14 mouse cellular contexts compared by ENCODE assay signal in the genomic region with DNA sequence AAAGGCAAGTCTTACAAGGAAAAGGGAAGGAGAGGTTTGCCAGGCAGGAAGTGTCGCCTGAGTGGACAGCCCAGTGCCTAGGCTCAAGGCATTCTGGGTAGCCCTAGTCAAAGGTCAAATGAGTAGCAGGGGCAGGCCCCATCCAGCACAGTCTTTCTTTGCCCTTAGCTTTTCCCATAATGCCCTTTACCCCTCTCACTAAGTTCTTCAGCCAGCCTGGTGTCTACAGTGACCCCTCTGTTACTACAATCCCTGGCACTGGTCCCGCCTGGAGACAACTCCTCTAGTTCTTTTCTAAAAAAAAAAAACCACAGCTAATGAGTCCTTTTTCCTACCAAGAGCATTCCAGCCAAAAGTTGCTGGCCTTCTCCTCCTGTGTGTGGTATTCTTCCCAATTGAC.
A peak's percentile ranks its signal among the peaks of the same experiment; 100 is the strongest.
DNase-seq lines count a peak whose midpoint lies in the region; ATAC-seq and TF ChIP-seq lines count a peak whose summit lies in the region.
"Had no signal": no experiment of that assay in that cellular context is flagged by ENCODE, and none has a peak within 500 bp of the region (broad histone marks: within the 10 kb centered on the region; RNA-seq: fewer than 3 reads in every experiment).

No protein-coding gene starts in this region.

- H3K4me2 ChIP-seq in hindbrain, postnatal 0 days (ENCODE audit: low read depth, low read length): no peak overlapping the region
- no peak overlapping the region for H3K4me2 ChIP-seq in hindbrain, embryonic 16.5 days (ENCODE audit: low read length)
- H3K4me2 ChIP-seq in liver, embryonic 12.5 days: no peak overlapping the region
- H3K4me2 ChIP-seq: limb, embryonic 13.5 days had no signal

- H3K36me3 ChIP-seq in hindbrain, postnatal 0 days (ENCODE audit: insufficient read depth, low read length): no peaks in the 10 kb centered on the region; the same call in 1 of the 2 replicates
- H3K36me3 ChIP-seq in hindbrain, embryonic 16.5 days (ENCODE audit: control insufficient read depth, insufficient read depth, low read length): no peaks in the 10 kb centered on the region
- no peaks in the 10 kb centered on the region for H3K36me3 ChIP-seq in liver, adult 2 months (ENCODE audit: control insufficient read depth, insufficient read depth, low read length)
- H3K36me3 ChIP-seq in liver, embryonic 12.5 days: no peaks in the 10 kb centered on the region
- H3K36me3 ChIP-seq: embryonic facial prominence, embryonic 10.5 days; limb, embryonic 13.5 days had no signal

- H3K79me2 ChIP-seq in liver, adult 2 months (ENCODE audit: control insufficient read depth, insufficient read depth, low read length): no peaks in the 10 kb centered on the region

- peaks cover 5% of the 10 kb centered on the region for H3K4me1 ChIP-seq in hindbrain, postnatal 0 days (ENCODE audit: insufficient read depth, low read length)
- peaks cover 6% of the 10 kb centered on the region; the same call in 1 of the 2 replicates for H3K4me1 ChIP-seq in hindbrain, embryonic 16.5 days (ENCODE audit: control insufficient read depth, insufficient read depth, low read depth, low read length)
- H3K4me1 ChIP-seq in liver, adult 2 months (ENCODE audit: control insufficient read depth, insufficient read depth, low read length): peaks cover 26% of the 10 kb centered on the region
- 0 out of 2 replicates have a peak, but pooled peaks cover 4% of the 10 kb centered on the region for H3K4me1 ChIP-seq in liver, embryonic 12.5 days

- WGBS in hindbrain, postnatal 0 days: 80% methylated on average over 2 of the region's 2 CpGs
- WGBS in hindbrain, embryonic 16.5 days: 84% methylated on average over 2 of the region's 2 CpGs
- 13% methylated on average over 2 of the region's 2 CpGs for WGBS in liver, adult 2 months
- WGBS in liver, embryonic 12.5 days (ENCODE audit: insufficient replicate concordance): 56% methylated on average over 2 of the region's 2 CpGs

- H3K9me3 ChIP-seq in hindbrain, postnatal 0 days (ENCODE audit: low read length): no peaks in the 10 kb centered on the region
- no peaks in the 10 kb centered on the region for H3K9me3 ChIP-seq in hindbrain, embryonic 16.5 days (ENCODE audit: control insufficient read depth, low read length)
- H3K9me3 ChIP-seq in liver, embryonic 12.5 days (replicated peaks): no peaks in the 10 kb centered on the region
- H3K9me3 ChIP-seq: embryonic facial prominence, embryonic 10.5 days; limb, embryonic 13.5 days had no signal

- no peaks in the 10 kb centered on the region for H3K27me3 ChIP-seq in hindbrain, postnatal 0 days (ENCODE audit: insufficient read depth, low read length)
- no peaks in the 10 kb centered on the region for H3K27me3 ChIP-seq in hindbrain, embryonic 16.5 days (replicated peaks; ENCODE audit: control insufficient read depth, insufficient read depth, low read length)
- H3K27me3 ChIP-seq in liver, adult 2 months (ENCODE audit: control insufficient read depth, insufficient read depth, low read length): no peaks in the 10 kb centered on the region
- H3K27me3 ChIP-seq in liver, embryonic 12.5 days (replicated peaks): peaks cover 84% of the 10 kb centered on the region

- H3K9ac ChIP-seq in hindbrain, postnatal 0 days (replicated peaks; ENCODE audit: low read length): no peak overlapping the region
- no peak overlapping the region for H3K9ac ChIP-seq in hindbrain, embryonic 16.5 days (ENCODE audit: low read depth, low read length)
- H3K9ac ChIP-seq in liver, adult 2 months (ENCODE audit: low read depth, low read length): no peak overlapping the region
- H3K9ac ChIP-seq in liver, embryonic 12.5 days: no peak overlapping the region
- H3K9ac ChIP-seq: limb, embryonic 13.5 days had no signal

- no peak overlapping the region for H3K4me3 ChIP-seq in hindbrain, postnatal 0 days (ENCODE audit: low read length)
- no peak overlapping the region for H3K4me3 ChIP-seq in hindbrain, embryonic 16.5 days (ENCODE audit: low read length)
- no peak overlapping the region for H3K4me3 ChIP-seq in liver, adult 2 months (ENCODE audit: insufficient read depth, low read depth, low read length)
- H3K4me3 ChIP-seq in liver, embryonic 12.5 days: no peak overlapping the region
- H3K4me3 ChIP-seq: embryonic facial prominence, embryonic 10.5 days; limb, embryonic 13.5 days had no signal

- H3K27ac ChIP-seq in hindbrain, postnatal 0 days: 0 out of 2 replicates have a peak overlapping the region, but pooled peaks have one; percentile 15
- no peak overlapping the region for H3K27ac ChIP-seq in hindbrain, embryonic 16.5 days (ENCODE audit: low read depth, low read length)
- H3K27ac ChIP-seq in liver, adult 2 months (replicated peaks; ENCODE audit: insufficient read depth, low read depth, low read length): peak overlapping the region; percentile 64
- H3K27ac ChIP-seq in liver, embryonic 12.5 days: no peak overlapping the region
- H3K27ac ChIP-seq: embryonic facial prominence, embryonic 10.5 days; limb, embryonic 13.5 days had no signal

- no peak for TF ChIP-seq CTCF in hindbrain, postnatal 0 days (IDR thresholded peaks at IDR 0.05; ENCODE audit: low read depth)
- TF ChIP-seq CTCF in liver, adult 2 months (IDR thresholded peaks at IDR 0.05; ENCODE audit: low read depth, low read length): no peak

- peak; percentile 45 for DNase-seq in hindbrain, postnatal 0 days (ENCODE audit: low spot score)
- DNase-seq in liver, adult 2 months (ENCODE audit: extremely low read depth, low read depth, low spot score): peak; percentile 86
- peak; percentile 56 for DNase-seq in Muller cell, postnatal 12 days (ENCODE audit: inconsistent ontology term)
- peak; percentile 7 for DNase-seq in adipocyte (ENCODE audit: low spot score)
- no peak for DNase-seq in ovary, postnatal 14 days (ENCODE audit: low spot score)
- DNase-seq: cerebellum, adult 2 months; heart, adult 18-20 months; heart, postnatal 36 days; thymus, postnatal 4 days had no signal

- no peak for TF ChIP-seq POLR2A in liver, adult 2 months (IDR thresholded peaks at IDR 0.05; ENCODE audit: extremely low read depth, insufficient read depth, low read length)

- ATAC-seq in hindbrain, postnatal 0 days: no peak
- ATAC-seq in hindbrain, embryonic 16.5 days: no peak
- ATAC-seq in liver, embryonic 12.5 days: no peak
- ATAC-seq: Patski had no signal

Comparison
In these comparisons a context has a peak if more than half of its experiments do, and no peak if none do; other contexts are left out.
1. H3K27ac ChIP-seq: peak in hindbrain, postnatal 0 days (single experiment) and liver, adult 2 months (single experiment); none in hindbrain, embryonic 16.5 days (single experiment) and liver, embryonic 12.5 days (single experiment).